Comparison of ENCODE assay signal across 19 mouse cellular contexts in the genomic region with DNA sequence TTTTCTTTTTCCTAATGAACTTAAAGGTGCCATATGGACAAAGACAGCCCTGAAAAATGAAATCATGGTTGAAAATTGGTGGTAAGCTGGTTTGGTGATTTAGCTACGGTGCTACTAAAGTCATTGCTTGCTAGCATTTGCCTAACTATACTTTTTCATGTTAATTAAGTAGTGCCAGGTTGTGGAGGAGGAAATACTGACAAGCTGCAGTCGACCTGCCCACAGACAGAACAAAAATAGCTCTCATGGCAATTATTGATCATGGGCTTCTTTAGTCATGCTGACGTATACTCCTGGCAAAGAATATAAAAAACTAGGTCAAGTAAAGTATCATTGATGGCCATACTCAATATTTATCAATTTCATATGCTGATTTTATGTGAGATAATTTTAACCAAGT.
"Had no signal": no experiment of that assay in that cellular context is flagged by ENCODE, and none has a peak within 500 bp of the region (broad histone marks: within the 10 kb centered on the region; RNA-seq: fewer than 3 reads in every experiment).

No protein-coding gene starts in this region.

- DNase-seq: lung, adult 18-20 months; lung, embryonic 14.5 days; lung, postnatal 10 days; lung, postnatal 4 days; midbrain, embryonic 14.5 days; retina, postnatal 1 day; right cerebral cortex, adult 18-20 months; right cerebral cortex, postnatal 25 days; right cerebral cortex, postnatal 4 days; spleen, adult 18-20 months; thymus, adult 2 months; thymus, postnatal 25 days; thymus, postnatal 4 days had no signal

- H3K9me3 ChIP-seq: midbrain, embryonic 10.5 days; midbrain, embryonic 12.5 days; neural tube, embryonic 13.5 days; neural tube, embryonic 15.5 days had no signal

- H3K36me3 ChIP-seq: midbrain, embryonic 12.5 days; neural tube, embryonic 15.5 days had no signal

- H3K27me3 ChIP-seq: midbrain, embryonic 12.5 days; neural tube, embryonic 13.5 days; neural tube, embryonic 15.5 days had no signal

- ATAC-seq: midbrain, embryonic 16.5 days had no signal

- H3K4me3 ChIP-seq: midbrain, embryonic 10.5 days; midbrain, embryonic 12.5 days; myocyte; neural tube, embryonic 13.5 days; neural tube, embryonic 15.5 days had no signal

- H3K4me2 ChIP-seq: lung, embryonic 14.5 days; midbrain, embryonic 12.5 days; neural tube, embryonic 13.5 days; neural tube, embryonic 15.5 days had no signal

- H3K27ac ChIP-seq: midbrain, embryonic 10.5 days; midbrain, embryonic 12.5 days; neural tube, embryonic 13.5 days; neural tube, embryonic 15.5 days had no signal

- H3K9ac ChIP-seq: lung, embryonic 14.5 days; midbrain, embryonic 12.5 days; neural tube, embryonic 13.5 days; neural tube, embryonic 15.5 days had no signal
